Mouse (Mus musculus): Measurements from ENCODE around the gene Slx4ip. TPM values are rescaled to one million over a fixed set of nuclear protein-coding genes. Genes with fewer than 3 reads are reported as not detected.

The Slx4ip gene
- polyA plus RNA-seq, 1 experiment, result 3.3 TPM

GRCm38 (mm10) chr2:136983959-136984358 lies 92.9 kb downstream of the Slx4ip start:
- Histone ChIP-seq H3K4me1 (ENCODE audit: control insufficient read depth, insufficient read depth, insufficient read length, low read length) (peaks cover 3% of the 10 kb centered on the region; the same call in 1 of the 2 replicates), H3K27ac (replicated peaks; ENCODE audit: low read depth, low read length) (no peak overlapping the region), H3K4me3 (ENCODE audit: insufficient read depth, low read depth, low read length) (no peak overlapping the region)

- H3K4me1 ChIP-seq (ENCODE audit: control insufficient read depth, insufficient read depth, insufficient read length, low read length), result peaks cover 3% of the 10 kb centered on the region; the same call in 1 of the 2 replicates
- no peak overlapping the region for H3K27ac ChIP-seq (replicated peaks; ENCODE audit: low read depth, low read length)
- no peak overlapping the region for H3K4me3 ChIP-seq (ENCODE audit: insufficient read depth, low read depth, low read length)
Measured at GRCm38 (mm10) chr2:136985998-136986730, 95.1 kb downstream of the Slx4ip start.

GRCm38 (mm10) chr2:136993116-136993515 lies 102.1 kb downstream of the Slx4ip start:
- Histone ChIP-seq H3K4me1 (ENCODE audit: control insufficient read depth, insufficient read depth, insufficient read length, low read length) (no peaks in the 10 kb centered on the region), H3K27ac (replicated peaks; ENCODE audit: low read depth, low read length) (no peak overlapping the region), H3K4me3 (ENCODE audit: insufficient read depth, low read depth, low read length) (no peak overlapping the region)

- Histone ChIP-seq H3K27ac (replicated peaks; ENCODE audit: low read depth, low read length) (no peak overlapping the region), H3K4me3 (ENCODE audit: insufficient read depth, low read depth, low read length) (no peak overlapping the region), H3K4me1 (ENCODE audit: control insufficient read depth, insufficient read depth, insufficient read length, low read length) (no peaks in the 10 kb centered on the region)
Measured at GRCm38 (mm10) chr2:136997104-136997503, 106.1 kb downstream of the Slx4ip start.

GRCm38 (mm10) chr2:137002031-137002430 lies 111.0 kb downstream of the Slx4ip start:
- H3K4me3 ChIP-seq (ENCODE audit: insufficient read depth, low read depth, low read length), result no peak overlapping the region
- no peaks in the 10 kb centered on the region for H3K4me1 ChIP-seq (ENCODE audit: control insufficient read depth, insufficient read depth, insufficient read length, low read length)
- no peak overlapping the region for H3K27ac ChIP-seq (replicated peaks; ENCODE audit: low read depth, low read length)

GRCm38 (mm10) chr2:137006656-137007055 lies 115.6 kb downstream of the Slx4ip start:
- Histone ChIP-seq H3K4me3 (ENCODE audit: insufficient read depth, low read depth, low read length) (no peak overlapping the region), H3K4me1 (ENCODE audit: control insufficient read depth, insufficient read depth, insufficient read length, low read length) (peaks cover 4% of the 10 kb centered on the region), H3K27ac (replicated peaks; ENCODE audit: low read depth, low read length) (no peak overlapping the region)

GRCm38 (mm10) chr2:137011980-137012379 lies 121.0 kb downstream of the Slx4ip start:
- Histone ChIP-seq H3K4me3 (ENCODE audit: insufficient read depth, low read depth, low read length) (no peak overlapping the region), H3K27ac (replicated peaks; ENCODE audit: low read depth, low read length) (no peak overlapping the region), H3K4me1 (ENCODE audit: control insufficient read depth, insufficient read depth, insufficient read length, low read length) (peaks cover 15% of the 10 kb centered on the region)

- Histone ChIP-seq H3K27ac (replicated peaks; ENCODE audit: low read depth, low read length) (no peak overlapping the region), H3K4me1 (ENCODE audit: control insufficient read depth, insufficient read depth, insufficient read length, low read length) (peaks cover 15% of the 10 kb centered on the region), H3K4me3 (ENCODE audit: insufficient read depth, low read depth, low read length) (no peak overlapping the region)
Measured at GRCm38 (mm10) chr2:137013151-137013550, 122.1 kb downstream of the Slx4ip start.

GRCm38 (mm10) chr2:137013811-137014350 lies 122.9 kb downstream of the Slx4ip start:
- Histone ChIP-seq H3K27ac (replicated peaks; ENCODE audit: low read depth, low read length) (no peak overlapping the region), H3K4me3 (ENCODE audit: insufficient read depth, low read depth, low read length) (no peak overlapping the region), H3K4me1 (ENCODE audit: control insufficient read depth, insufficient read depth, insufficient read length, low read length) (peaks cover 15% of the 10 kb centered on the region)

- no peak overlapping the region for H3K27ac ChIP-seq (replicated peaks; ENCODE audit: low read depth, low read length)
- peaks cover 15% of the 10 kb centered on the region for H3K4me1 ChIP-seq (ENCODE audit: control insufficient read depth, insufficient read depth, insufficient read length, low read length)
- H3K4me3 ChIP-seq (ENCODE audit: insufficient read depth, low read depth, low read length), result no peak overlapping the region
Measured at GRCm38 (mm10) chr2:137014423-137014822, 123.4 kb downstream of the Slx4ip start.

GRCm38 (mm10) chr2:137044122-137044521 lies 153.1 kb downstream of the Slx4ip start:
- no peak overlapping the region for H3K27ac ChIP-seq (replicated peaks; ENCODE audit: low read depth, low read length)
- no peaks in the 10 kb centered on the region for H3K4me1 ChIP-seq (ENCODE audit: control insufficient read depth, insufficient read depth, insufficient read length, low read length)
- H3K4me3 ChIP-seq (ENCODE audit: insufficient read depth, low read depth, low read length), result no peak overlapping the region

GRCm38 (mm10) chr2:137049367-137049766 lies 158.3 kb downstream of the Slx4ip start:
- Histone ChIP-seq H3K4me1 (ENCODE audit: control insufficient read depth, insufficient read depth, insufficient read length, low read length) (no peaks in the 10 kb centered on the region), H3K27ac (replicated peaks; ENCODE audit: low read depth, low read length) (no peak overlapping the region), H3K4me3 (ENCODE audit: insufficient read depth, low read depth, low read length) (no peak overlapping the region)

GRCm38 (mm10) chr2:137049906-137050305 lies 158.9 kb downstream of the Slx4ip start:
- Histone ChIP-seq H3K4me3 (ENCODE audit: insufficient read depth, low read depth, low read length) (no peak overlapping the region), H3K27ac (replicated peaks; ENCODE audit: low read depth, low read length) (no peak overlapping the region), H3K4me1 (ENCODE audit: control insufficient read depth, insufficient read depth, insufficient read length, low read length) (no peaks in the 10 kb centered on the region)

- Histone ChIP-seq H3K4me3 (ENCODE audit: insufficient read depth, low read depth, low read length) (no peak overlapping the region), H3K27ac (replicated peaks; ENCODE audit: low read depth, low read length) (no peak overlapping the region)
Measured at GRCm38 (mm10) chr2:137063829-137064228, 172.8 kb downstream of the Slx4ip start.

GRCm38 (mm10) chr2:137064513-137064912 lies 173.5 kb downstream of the Slx4ip start:
- peaks cover 9% of the 10 kb centered on the region for H3K4me1 ChIP-seq (ENCODE audit: control insufficient read depth, insufficient read depth, insufficient read length, low read length)
- no peak overlapping the region for H3K4me3 ChIP-seq (ENCODE audit: insufficient read depth, low read depth, low read length)
- H3K27ac ChIP-seq (replicated peaks; ENCODE audit: low read depth, low read length), result no peak overlapping the region

More at GRCm38 (mm10) chr2:137063829-137064228, 172.8 kb downstream of the Slx4ip start:
- H3K4me1 ChIP-seq (ENCODE audit: control insufficient read depth, insufficient read depth, insufficient read length, low read length), result peaks cover 9% of the 10 kb centered on the region
